Mouse (Mus musculus) heart, embryonic 16.5 days (tissue): ENCODE data around the gene Rflnb. TPM values are rescaled to one million over a fixed set of nuclear protein-coding genes. Genes with fewer than 3 reads are reported as not detected.
A peak's percentile ranks its signal among the peaks of the same experiment; 100 is the strongest.

Experiments
- ATAC-seq: fragments of 200-750 bp; cut with Nextera tagmentation; replicated peaks from 2 replicates; pipeline ENCODE4 v1.8.0; 2017; ENCODE audit warnings: moderate number of reproducible peaks; ENCODE audit not compliant: insufficient read depth, low FRiP score; ENCODE audit errors: extremely low read depth
- H3K27ac ChIP-seq: fragments of 300-500 bp; sonication (generic); 2 replicates; pipeline ENCODE4 v1.5.1; 2014; ENCODE audit warnings: mild to moderate bottlenecking, low read length, control low read depth, moderate library complexity
- H3K27me3 ChIP-seq: fragments of 300-500 bp; sonication (generic); 2 replicates; pipeline ENCODE4 v1.6.1; 2014; ENCODE audit warnings: low read length, mixed read lengths; ENCODE audit not compliant: control insufficient read depth, insufficient read depth
- H3K36me3 ChIP-seq: fragments of 300-500 bp; sonication (generic); 2 replicates; pipeline ENCODE4 v1.6.1; 2014; ENCODE audit not compliant: control insufficient read depth, insufficient read depth
- H3K4me1 ChIP-seq: fragments of 300-500 bp; sonication (generic); 2 replicates; pipeline ENCODE4 v1.6.1; 2014; ENCODE audit warnings: low read length, mixed read lengths; ENCODE audit not compliant: control insufficient read depth, insufficient read depth
- H3K4me2 ChIP-seq: fragments of 300-500 bp; sonication (generic); 2 replicates; pipeline ENCODE4 v1.6.1; 2014; ENCODE audit warnings: low read depth, mild to moderate bottlenecking, control low read depth, low read length
- H3K4me3 ChIP-seq: fragments of 300-500 bp; sonication (generic); 2 replicates; pipeline ENCODE4 v1.5.1; 2014; ENCODE audit warnings: mild to moderate bottlenecking, control low read depth, low read length
- H3K9ac ChIP-seq: fragments of 300-500 bp; sonication (generic); 2 replicates; pipeline ENCODE4 v1.6.1; 2014; ENCODE audit warnings: low read length, control low read depth
- H3K9me3 ChIP-seq: fragments of 300-500 bp; sonication (generic); replicated peaks from 2 replicates; pipeline ENCODE4 v1.6.1; 2016; ENCODE audit warnings: low read length; ENCODE audit not compliant: control insufficient read depth
- WGBS: fragments of 180-500 bp; shearing (Covaris S2); extraction: QIAGEN DNeasy Blood & Tissue Kit; methylation state at CpG from one replicate; pipeline ENCODE4 v1.1.7; 2014; 5-methylcytosine and 5-hydroxymethylcytosine counted together
- polyA plus RNA-seq: library from polyadenylated mRNA; unstranded; fragments of >200 nt; fragmentation: Nextera tagmentation; extraction: Ambion mirVana; gene quantifications from 2 replicates; pipeline ENCODE4 v1.2.1, GENCODE M21; 2015

The Rflnb gene
- polyA plus RNA-seq, 1 experiment from 2014 or later, result 14.9 TPM

DNA sequence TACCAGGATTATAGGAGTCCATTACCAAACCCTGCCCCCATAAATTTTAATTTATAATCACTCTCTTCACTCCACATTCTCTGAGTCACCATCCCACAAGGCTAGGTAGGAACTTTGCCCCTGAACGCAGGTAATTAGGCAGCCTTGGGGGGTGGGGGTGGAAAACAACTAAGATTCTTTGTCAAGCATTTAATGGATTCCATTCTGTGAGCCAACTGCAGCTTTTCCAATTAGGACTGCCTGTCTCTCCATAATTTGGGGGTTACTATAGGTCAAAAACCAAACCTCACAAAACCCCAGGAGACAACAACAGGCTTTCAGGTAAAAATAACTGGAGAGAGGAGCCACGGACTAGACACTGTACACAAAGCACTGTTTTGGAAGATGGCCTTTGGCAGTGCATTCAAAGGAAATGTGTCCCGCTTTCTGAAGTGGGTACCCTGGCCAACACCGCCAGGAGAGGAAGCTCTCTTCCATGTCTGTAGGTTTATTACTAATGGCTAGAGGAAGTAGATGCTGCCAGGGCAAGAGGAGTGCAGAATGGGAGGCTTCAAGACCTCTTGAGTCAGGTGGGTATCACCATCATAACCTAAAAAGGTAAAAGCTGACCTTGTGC is 13.3 kb upstream of the Rflnb start:
- ATAC-seq, result no peak
- Histone ChIP-seq H3K36me3 (no peaks in the 10 kb centered on the region; the same call in 1 of the 2 replicates), H3K4me3 (no peak overlapping the region), H3K9ac (no peak overlapping the region), H3K4me1 (peaks cover 10% of the 10 kb centered on the region), H3K27me3 (no peaks in the 10 kb centered on the region), H3K9me3 (no peaks in the 10 kb centered on the region), H3K4me2 (no peak overlapping the region), H3K27ac (no peak overlapping the region)
- 78% methylated on average over 4 of the region's 4 CpGs for WGBS

DNA sequence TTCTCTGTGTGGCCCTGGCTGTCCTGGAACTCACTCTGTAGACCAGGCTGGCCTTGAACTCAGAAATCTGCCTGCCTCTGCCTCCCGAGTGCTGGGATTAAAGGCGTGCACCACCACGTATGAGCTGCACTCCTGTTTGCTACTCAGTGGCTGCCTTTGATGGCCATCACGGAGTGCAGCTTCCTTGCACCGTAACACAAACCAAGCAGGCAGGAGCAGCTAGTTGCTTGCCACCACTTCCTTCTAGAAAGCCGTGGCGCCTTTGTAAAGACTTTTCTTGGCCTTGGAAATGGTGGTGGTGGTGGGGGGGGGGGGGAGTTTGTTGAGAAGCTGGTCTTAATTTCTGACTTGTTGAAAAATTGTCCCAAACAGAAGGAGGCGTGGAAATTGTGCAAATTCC is 12.5 kb upstream of the Rflnb start:
- Histone ChIP-seq H3K27ac (no peak overlapping the region), H3K27me3 (no peaks in the 10 kb centered on the region), H3K36me3 (no peaks in the 10 kb centered on the region), H3K9ac (no peak overlapping the region), H3K4me1 (peaks cover 10% of the 10 kb centered on the region), H3K9me3 (no peaks in the 10 kb centered on the region), H3K4me3 (no peak overlapping the region), H3K4me2 (no peak overlapping the region)
- no peak for ATAC-seq
- WGBS, result 84% methylated on average over 8 of the region's 8 CpGs

DNA sequence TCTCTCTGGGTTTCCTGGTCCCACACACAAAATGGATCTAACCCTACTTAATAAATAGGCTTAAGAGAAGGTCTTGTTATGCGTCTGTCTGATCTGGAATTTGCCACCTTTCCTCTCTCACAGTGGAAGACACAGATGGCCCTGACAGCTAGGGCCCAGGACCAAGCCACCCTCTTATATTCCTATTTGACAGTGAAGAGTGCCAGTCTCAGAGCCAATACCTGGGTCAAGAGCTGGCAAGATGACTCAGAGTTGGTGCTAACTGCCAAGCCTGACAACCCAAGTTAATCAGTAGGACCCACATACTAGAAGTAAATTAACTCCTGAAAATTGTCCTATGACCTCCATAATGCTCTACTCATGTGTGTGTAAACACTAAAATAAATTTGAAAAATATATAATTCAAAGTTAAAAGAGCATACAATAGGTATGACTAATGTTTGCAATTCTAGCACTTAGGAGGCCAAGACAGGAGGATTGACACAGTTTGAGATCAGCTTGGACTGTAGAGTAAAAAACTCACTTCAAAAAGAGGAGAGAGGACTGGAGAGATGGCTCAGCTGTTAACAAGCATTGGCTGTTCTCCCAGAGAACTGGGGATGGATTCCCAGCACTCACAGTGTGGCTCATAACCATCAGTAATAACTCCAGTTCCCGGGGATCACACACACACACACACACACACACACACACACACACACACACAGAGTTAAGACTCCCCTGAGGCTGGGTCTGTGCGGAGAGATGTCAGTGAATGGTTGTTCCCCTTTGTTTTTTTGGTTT is 11.9 kb upstream of the Rflnb start:
- no peak for ATAC-seq
- Histone ChIP-seq H3K27me3 (no peaks in the 10 kb centered on the region), H3K9ac (no peak overlapping the region), H3K4me1 (peaks cover 10% of the 10 kb centered on the region), H3K9me3 (no peaks in the 10 kb centered on the region), H3K27ac (no peak overlapping the region), H3K4me2 (no peak overlapping the region), H3K4me3 (no peak overlapping the region), H3K36me3 (no peaks in the 10 kb centered on the region)
- 89% methylated on average over 3 of the region's 3 CpGs for WGBS

DNA sequence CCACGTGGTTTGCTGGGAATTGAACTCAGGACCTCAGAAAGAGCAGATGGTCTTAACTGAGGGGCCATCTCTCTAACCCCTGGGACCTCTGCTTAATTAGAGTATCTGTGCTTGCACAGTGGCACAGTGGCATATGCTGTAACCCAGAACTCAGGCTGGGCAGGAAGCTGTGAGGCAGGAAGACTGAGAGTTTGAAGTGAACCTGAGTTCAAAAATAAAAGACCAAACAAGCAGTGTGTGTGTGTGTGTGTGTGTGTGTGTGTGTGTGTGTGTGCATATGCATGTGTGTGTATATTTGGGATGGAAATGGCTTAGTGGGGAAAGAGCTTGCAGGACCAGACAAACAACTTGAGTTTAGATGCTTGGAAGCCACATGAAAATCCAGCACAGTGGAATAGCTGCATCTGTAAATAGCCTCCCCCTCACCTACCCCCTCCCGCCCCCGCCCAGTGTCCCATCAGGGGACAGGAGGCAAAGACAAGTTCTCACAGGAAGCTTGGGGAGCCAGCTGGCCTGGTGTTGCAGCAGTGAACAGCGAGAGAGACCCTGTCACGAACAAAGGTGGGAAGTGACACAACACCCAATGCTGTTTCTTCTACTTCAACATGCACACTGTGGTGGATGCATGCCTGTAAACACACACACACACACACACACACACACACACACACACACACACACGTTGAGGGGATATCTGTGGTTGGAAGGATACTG is 10.2 kb upstream of the Rflnb start:
- H3K4me1 ChIP-seq, result peaks cover 5% of the 10 kb centered on the region; the same call in 1 of the 2 replicates
- H3K27ac ChIP-seq, result no peak overlapping the region
- no peak overlapping the region for H3K4me3 ChIP-seq
- WGBS, result 29% methylated on average over 6 of the region's 6 CpGs
- no peak overlapping the region for H3K9ac ChIP-seq
- H3K27me3 ChIP-seq, result no peaks in the 10 kb centered on the region
- ATAC-seq, result no peak
- no peaks in the 10 kb centered on the region for H3K36me3 ChIP-seq
- H3K4me2 ChIP-seq, result no peak overlapping the region
- no peaks in the 10 kb centered on the region for H3K9me3 ChIP-seq

DNA sequence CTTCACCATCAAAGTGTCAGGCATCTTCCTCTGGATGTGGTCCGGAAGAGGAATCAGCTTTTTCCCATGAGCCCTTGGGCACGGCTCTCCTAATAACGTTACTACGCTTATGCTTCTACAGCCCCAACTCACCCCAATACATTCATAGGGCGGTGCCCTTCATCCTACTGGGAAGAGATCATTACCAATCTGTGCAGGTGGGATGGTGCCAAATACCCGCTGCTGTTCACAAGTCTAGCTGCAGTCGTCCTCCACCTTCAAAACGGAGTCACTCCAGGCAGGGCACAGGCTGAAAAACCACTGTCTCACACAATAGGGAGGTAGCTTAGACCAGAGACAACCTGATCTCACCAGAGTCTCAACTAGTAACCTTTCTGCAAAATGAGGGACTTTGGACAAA is 7.6 kb upstream of the Rflnb start:
- Histone ChIP-seq H3K4me1 (no peaks in the 10 kb centered on the region), H3K4me3 (no peak overlapping the region), H3K9me3 (no peaks in the 10 kb centered on the region), H3K4me2 (no peak overlapping the region), H3K9ac (no peak overlapping the region), H3K36me3 (no peaks in the 10 kb centered on the region), H3K27ac (no peak overlapping the region), H3K27me3 (no peaks in the 10 kb centered on the region)
- no peak for ATAC-seq
- WGBS, result 83% methylated on average over 8 of the region's 8 CpGs

DNA sequence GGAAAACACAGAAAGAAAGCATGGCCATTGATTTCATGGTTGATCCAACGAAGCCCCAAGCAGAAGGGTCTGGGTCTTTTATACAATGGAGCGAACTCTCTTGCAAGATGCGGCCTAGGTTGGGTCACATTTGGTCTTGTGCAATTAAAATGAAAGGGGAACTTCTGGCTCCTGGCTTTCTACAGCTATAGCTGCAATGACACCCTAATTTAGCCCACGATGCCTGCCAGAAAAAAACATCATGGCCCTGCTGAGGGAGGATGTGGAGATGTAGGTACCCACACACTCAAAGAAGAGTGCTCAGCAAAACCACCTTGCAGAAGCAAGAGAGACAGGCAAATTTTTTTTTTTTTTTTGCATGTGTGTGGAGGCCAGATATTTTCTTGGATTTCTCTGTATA is 6.3 kb upstream of the Rflnb start:
- H3K27ac ChIP-seq, result no peak overlapping the region
- H3K4me2 ChIP-seq, result no peak overlapping the region
- ATAC-seq, result no peak
- no peaks in the 10 kb centered on the region for H3K4me1 ChIP-seq
- 83% methylated on average over 4 of the region's 4 CpGs for WGBS
- H3K27me3 ChIP-seq, result no peaks in the 10 kb centered on the region; the same call in 1 of the 2 replicates
- H3K9ac ChIP-seq, result no peak overlapping the region
- no peak overlapping the region for H3K4me3 ChIP-seq
- no peaks in the 10 kb centered on the region for H3K9me3 ChIP-seq
- no peaks in the 10 kb centered on the region for H3K36me3 ChIP-seq

DNA sequence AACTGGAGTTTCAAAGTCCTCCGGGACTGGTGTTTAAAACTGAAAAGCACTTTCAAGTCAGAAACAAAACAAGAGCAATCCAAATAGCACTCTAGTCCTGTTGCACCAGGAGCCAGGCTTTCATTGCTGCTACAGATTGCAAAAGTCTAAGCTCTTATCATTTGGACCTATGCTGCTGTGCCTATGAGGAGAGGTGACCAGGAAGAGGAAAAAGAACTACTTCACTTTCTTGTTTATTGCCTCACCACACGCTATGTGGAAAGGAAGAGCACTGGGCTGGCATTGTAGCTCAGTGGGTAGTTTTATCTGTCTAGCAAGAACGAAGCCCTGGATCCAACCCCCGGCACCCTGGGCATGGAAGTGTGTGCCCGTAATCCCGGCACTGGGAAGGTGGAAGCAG is 5.8 kb upstream of the Rflnb start:
- ATAC-seq, result no peak
- Histone ChIP-seq H3K4me2 (no peak overlapping the region), H3K9ac (no peak overlapping the region), H3K4me3 (no peak overlapping the region), H3K27ac (no peak overlapping the region), H3K9me3 (no peaks in the 10 kb centered on the region), H3K4me1 (no peaks in the 10 kb centered on the region; the same call in 1 of the 2 replicates), H3K36me3 (no peaks in the 10 kb centered on the region), H3K27me3 (no peaks in the 10 kb centered on the region; the same call in 1 of the 2 replicates)
- WGBS, result 76% methylated on average over 6 of the region's 6 CpGs

DNA sequence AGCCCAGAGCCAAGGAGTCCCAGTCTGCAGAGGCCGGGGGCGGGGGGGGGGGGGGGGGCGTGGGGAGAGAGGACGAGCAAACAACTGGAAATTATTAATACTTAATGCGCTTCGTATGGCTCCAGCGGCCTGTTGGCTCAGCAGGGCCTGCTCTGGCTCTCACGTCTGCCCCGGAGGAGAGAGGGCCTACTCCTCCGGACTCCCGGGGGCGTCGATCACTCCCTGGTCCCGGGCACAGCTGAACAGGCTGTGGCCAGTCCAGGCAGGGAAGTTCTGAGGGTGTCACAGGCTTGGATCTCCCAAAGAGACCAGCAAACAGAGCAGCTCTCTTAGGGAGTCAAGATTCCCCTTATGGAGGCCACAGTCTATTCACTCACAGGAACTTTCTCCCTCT is 487 bp upstream of the Rflnb start:
- H3K36me3 ChIP-seq, result no peaks in the 10 kb centered on the region
- no peaks in the 10 kb centered on the region for H3K9me3 ChIP-seq
- H3K4me1 ChIP-seq, result peaks cover 8% of the 10 kb centered on the region
- H3K4me2 ChIP-seq, result peak overlapping the region; percentile 85
- no peaks in the 10 kb centered on the region; the same call in 1 of the 2 replicates for H3K27me3 ChIP-seq
- H3K9ac ChIP-seq, result peak overlapping the region; percentile 82
- 6% methylated on average over 11 of the region's 14 CpGs for WGBS
- H3K27ac ChIP-seq, result peak overlapping the region; percentile 32; the same call in 1 of the 2 replicates
- ATAC-seq, result peak; percentile 15; the same call in 1 of the 2 replicates
- H3K4me3 ChIP-seq, result peak overlapping the region; percentile 73
